Mouse (Mus musculus) midbrain, embryonic 10.5 days (tissue): ENCODE results near the gene Fam20a. TPM values are rescaled to one million over a fixed set of nuclear protein-coding genes. Genes with fewer than 3 reads are reported as not detected.

Source experiments
- DNase-seq: peaks from one replicate; pipeline ENCODE4 v3.0.0-alpha.2; 2017; ENCODE audit warnings: low spot score
- H3K27ac ChIP-seq: fragments of 300-500 bp; sonication (generic); replicated peaks from 2 replicates; pipeline ENCODE4 v1.5.1; 2016; ENCODE audit warnings: mild to moderate bottlenecking
- H3K27me3 ChIP-seq: fragments of 300-500 bp; sonication (generic); 2 replicates; pipeline ENCODE4 v1.6.1; 2016; ENCODE audit warnings: low read depth, mild to moderate bottlenecking; ENCODE audit not compliant: poor library complexity, severe bottlenecking
- H3K36me3 ChIP-seq: fragments of 300-500 bp; sonication (generic); 2 replicates; pipeline ENCODE4 v1.6.1; 2016; ENCODE audit warnings: mild to moderate bottlenecking, moderate library complexity
- H3K4me1 ChIP-seq: fragments of 300-500 bp; sonication (generic); 2 replicates; pipeline ENCODE4 v1.6.1; 2016
- H3K4me3 ChIP-seq: fragments of 300-500 bp; sonication (generic); 2 replicates; pipeline ENCODE4 v1.5.1; 2016; ENCODE audit warnings: mild to moderate bottlenecking, moderate library complexity
- H3K9me3 ChIP-seq: fragments of 300-500 bp; sonication (generic); replicated peaks from 2 replicates; pipeline ENCODE4 v1.6.1; 2016; ENCODE audit warnings: mild to moderate bottlenecking
- WGBS: fragments of 180-500 bp; shearing (Covaris S2); methylation state at CpG from one replicate; pipeline ENCODE4 v1.1.7; 2016; 5-methylcytosine and 5-hydroxymethylcytosine counted together
- polyA plus RNA-seq: library from polyadenylated mRNA; unstranded; fragments of >200 nt; fragmentation: Nextera tagmentation; extraction: Ambion mirVana; gene quantifications from 2 replicates; pipeline ENCODE4 v1.2.1, GENCODE M21; 2016

Gene Fam20a
- polyA plus RNA-seq, 1 experiment from 2014 or later = 1.4 TPM

GRCm38 (mm10) chr11:109654581-109654980, 67.5 kb downstream of the Fam20a start:
- Histone ChIP-seq H3K36me3 (peaks cover 62% of the 10 kb centered on the region), H3K27me3 (no peaks in the 10 kb centered on the region), H3K4me3 (no peak overlapping the region), H3K27ac (no peak overlapping the region), H3K9me3 (no peaks in the 10 kb centered on the region), H3K4me1 (peaks cover 31% of the 10 kb centered on the region)
- 92% methylated on average over 6 of the region's 6 CpGs for WGBS
- no peak for DNase-seq

GRCm38 (mm10) chr11:109653201-109653600, 68.9 kb downstream of the Fam20a start:
- Histone ChIP-seq H3K27ac (no peak overlapping the region; the same call in 1 of the 2 replicates), H3K27me3 (0 out of 2 replicates have a peak, but pooled peaks cover 9% of the 10 kb centered on the region), H3K9me3 (no peaks in the 10 kb centered on the region), H3K4me3 (peak overlapping the region; percentile 97; the same call in 1 of the 2 replicates), H3K4me1 (peaks cover 42% of the 10 kb centered on the region), H3K36me3 (peaks cover 49% of the 10 kb centered on the region)
- WGBS = 86% methylated on average over 8 of the region's 8 CpGs
- no peak for DNase-seq

- Histone ChIP-seq H3K27ac (no peak overlapping the region; the same call in 1 of the 2 replicates), H3K4me3 (peak overlapping the region; percentile 97), H3K4me1 (peaks cover 42% of the 10 kb centered on the region), H3K27me3 (0 out of 2 replicates have a peak, but pooled peaks cover 9% of the 10 kb centered on the region), H3K36me3 (peaks cover 45% of the 10 kb centered on the region), H3K9me3 (no peaks in the 10 kb centered on the region)
- no peak for DNase-seq
- WGBS = 73% methylated on average over 6 of the region's 6 CpGs
These were observed 69.6 kb downstream of the Fam20a start for GRCm38 (mm10) chr11:109652505-109652904.

- Histone ChIP-seq H3K9me3 (no peaks in the 10 kb centered on the region), H3K4me1 (peaks cover 42% of the 10 kb centered on the region), H3K4me3 (peak overlapping the region; percentile 97), H3K27ac (peak overlapping the region; percentile 99), H3K27me3 (0 out of 2 replicates have a peak, but pooled peaks cover 9% of the 10 kb centered on the region), H3K36me3 (peaks cover 36% of the 10 kb centered on the region)
- WGBS = 0% methylated on average over 21 of the region's 21 CpGs
- peak; percentile 55 for DNase-seq
These were observed 70.5 kb downstream of the Fam20a start for GRCm38 (mm10) chr11:109651566-109652024.

- peaks cover 29% of the 10 kb centered on the region for H3K36me3 ChIP-seq
- peak; percentile 93 for DNase-seq
- H3K27ac ChIP-seq = peak overlapping the region; percentile 99
- WGBS = under 1% methylated on average over 76 of the region's 90 CpGs
- peaks cover 42% of the 10 kb centered on the region for H3K4me1 ChIP-seq
- H3K4me3 ChIP-seq = peak overlapping the region; percentile 97
- H3K27me3 ChIP-seq = 0 out of 2 replicates have a peak, but pooled peaks cover 9% of the 10 kb centered on the region
- H3K9me3 ChIP-seq = no peaks in the 10 kb centered on the region
These were observed 71.1 kb downstream of the Fam20a start for GRCm38 (mm10) chr11:109650788-109651565.

- peaks cover 42% of the 10 kb centered on the region for H3K4me1 ChIP-seq
- H3K36me3 ChIP-seq = peaks cover 21% of the 10 kb centered on the region
- H3K9me3 ChIP-seq = no peaks in the 10 kb centered on the region
- H3K27me3 ChIP-seq = 0 out of 2 replicates have a peak, but pooled peaks cover 9% of the 10 kb centered on the region
- H3K27ac ChIP-seq = peak overlapping the region; percentile 99
- peak; percentile 78 for DNase-seq
- 1% methylated on average over 31 of the region's 31 CpGs for WGBS
- peak overlapping the region; percentile 97 for H3K4me3 ChIP-seq
These were observed 71.9 kb downstream of the Fam20a start for GRCm38 (mm10) chr11:109649975-109650701.

- peak within 1 kb of the TSS; percentile 99 for H3K27ac ChIP-seq
- H3K27me3 ChIP-seq = 0 out of 2 replicates have a peak, but pooled peaks cover 9% of the 10 kb centered on the region
- H3K9me3 ChIP-seq = no peaks in the 10 kb centered on the region
- peak within 1 kb of the TSS; percentile 97 for H3K4me3 ChIP-seq
- 38% methylated on average over 8 of the region's 8 CpGs for WGBS
- peaks cover 12% of the 10 kb centered on the region for H3K36me3 ChIP-seq
- peaks cover 42% of the 10 kb centered on the region for H3K4me1 ChIP-seq
- no peak for DNase-seq
These were observed 72.9 kb downstream of the Fam20a start, which contains the start of gene Prkar1a for GRCm38 (mm10) chr11:109649206-109649605. TSS of gene Prkar1a (plus strand) at chr11:109649405.

- WGBS = 69% methylated on average over 7 of the region's 7 CpGs
- Histone ChIP-seq H3K4me3 (no peak overlapping the region), H3K36me3 (peaks cover 5% of the 10 kb centered on the region), H3K4me1 (peaks cover 38% of the 10 kb centered on the region), H3K9me3 (no peaks in the 10 kb centered on the region), H3K27me3 (0 out of 2 replicates have a peak, but pooled peaks cover 9% of the 10 kb centered on the region), H3K27ac (no peak overlapping the region)
- DNase-seq = no peak
These were observed 73.6 kb downstream of the Fam20a start for GRCm38 (mm10) chr11:109648510-109648909.

GRCm38 (mm10) chr11:109641498-109642222, 80.4 kb downstream of the Fam20a start:
- H3K36me3 ChIP-seq = no peaks in the 10 kb centered on the region
- H3K27ac ChIP-seq = no peak overlapping the region
- H3K9me3 ChIP-seq = no peaks in the 10 kb centered on the region
- H3K27me3 ChIP-seq = no peaks in the 10 kb centered on the region
- no peaks in the 10 kb centered on the region for H3K4me1 ChIP-seq
- 89% methylated on average over 5 of the region's 5 CpGs for WGBS
- no peak overlapping the region for H3K4me3 ChIP-seq
- no peak for DNase-seq

- 89% methylated on average over 6 of the region's 6 CpGs for WGBS
- H3K27me3 ChIP-seq = no peaks in the 10 kb centered on the region
- H3K4me1 ChIP-seq = no peaks in the 10 kb centered on the region
- no peak overlapping the region for H3K27ac ChIP-seq
- H3K4me3 ChIP-seq = no peak overlapping the region
- DNase-seq = no peak
- H3K9me3 ChIP-seq = no peaks in the 10 kb centered on the region
- no peaks in the 10 kb centered on the region for H3K36me3 ChIP-seq
These were observed 86.1 kb downstream of the Fam20a start for GRCm38 (mm10) chr11:109635871-109636395.

GRCm38 (mm10) chr11:109634928-109635327, 87.2 kb downstream of the Fam20a start:
- WGBS = 76% methylated on average over 9 of the region's 9 CpGs
- no peak overlapping the region for H3K4me3 ChIP-seq
- no peaks in the 10 kb centered on the region for H3K36me3 ChIP-seq
- no peaks in the 10 kb centered on the region for H3K27me3 ChIP-seq
- H3K27ac ChIP-seq = no peak overlapping the region
- H3K9me3 ChIP-seq = no peaks in the 10 kb centered on the region
- no peaks in the 10 kb centered on the region for H3K4me1 ChIP-seq
- DNase-seq = no peak

GRCm38 (mm10) chr11:109629021-109629521, 93.0 kb downstream of the Fam20a start:
- DNase-seq = no peak
- Histone ChIP-seq H3K27ac (no peak overlapping the region), H3K4me3 (no peak overlapping the region), H3K27me3 (no peaks in the 10 kb centered on the region), H3K9me3 (0 out of 2 replicates have a peak, but pooled peaks cover 4% of the 10 kb centered on the region), H3K4me1 (no peaks in the 10 kb centered on the region), H3K36me3 (no peaks in the 10 kb centered on the region)
- WGBS = 78% methylated on average over 10 of the region's 10 CpGs
